Mouse (Mus musculus): ENCODE results near the gene Anapc15-ps.

Anapc15-ps gene

GRCm38 (mm10) chr10:95669872-95670271, 3.4 kb downstream of the Anapc15-ps start:
- in situ Hi-C loops (cut with MboI, MseI), result no loop called here

GRCm38 (mm10) chr10:95669034-95669433, 4.2 kb downstream of the Anapc15-ps start:
- in situ Hi-C loops (cut with MboI, MseI), result no loop called here

DNA sequence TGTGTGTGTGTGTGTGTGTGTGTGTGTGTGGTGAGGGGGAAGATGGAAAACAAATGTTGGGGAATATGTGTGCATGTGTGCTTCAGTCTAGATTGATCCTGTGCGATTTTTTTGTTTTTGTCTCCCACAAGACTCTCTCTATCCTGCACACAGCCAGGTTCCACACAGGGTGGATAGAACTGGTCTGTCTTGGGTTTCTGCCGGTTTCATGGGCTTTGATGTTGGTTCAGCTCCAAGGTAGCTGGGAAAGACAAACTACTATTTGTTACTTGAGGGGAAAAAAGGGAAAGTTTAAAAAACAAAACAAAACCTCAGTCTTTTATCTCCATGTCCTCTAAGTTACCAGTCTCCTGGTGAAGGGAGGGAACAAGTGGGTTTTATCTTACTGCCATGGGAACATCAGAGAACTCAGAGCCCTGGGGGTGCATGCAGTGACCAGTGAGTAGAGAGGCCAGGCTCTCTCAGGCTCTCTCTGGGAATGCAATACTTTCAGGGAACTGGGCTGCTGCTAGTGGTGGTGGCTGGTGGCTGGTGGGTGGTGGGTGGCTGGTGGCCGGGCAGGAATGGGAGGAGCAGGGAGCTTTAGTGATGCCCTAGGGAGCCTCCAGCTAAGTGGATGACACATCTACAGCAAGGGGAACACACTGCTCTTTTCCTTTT, 5.8 kb downstream of the Anapc15-ps start:
- in situ Hi-C loops (cut with MboI, MseI), result no loop called here

GRCm38 (mm10) chr10:95666791-95667190, 6.5 kb downstream of the Anapc15-ps start:
- in situ Hi-C loops (cut with MboI, MseI), result no loop called here

GRCm38 (mm10) chr10:95665426-95665990, 7.7 kb downstream of the Anapc15-ps start:
- in situ Hi-C loops (cut with MboI, MseI), result no loop called here

DNA sequence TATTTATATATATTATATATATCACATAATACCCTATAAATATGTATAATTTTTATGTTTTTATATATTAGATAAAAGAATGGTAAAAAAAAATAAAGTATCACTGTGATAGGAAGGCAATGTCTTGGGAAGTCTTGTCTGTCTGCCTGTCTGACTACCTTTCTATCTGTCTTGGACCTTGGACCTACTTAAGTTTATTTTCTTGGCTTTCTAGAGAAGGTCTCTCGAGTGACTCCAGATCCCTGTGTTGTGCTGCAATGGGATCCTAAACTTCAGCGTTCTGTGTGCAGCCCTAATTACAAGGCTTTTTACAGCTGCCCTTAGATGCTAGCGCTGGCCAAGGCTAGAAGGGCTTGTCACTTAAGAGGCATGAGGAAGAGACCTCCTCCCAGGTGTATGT, 8.6 kb downstream of the Anapc15-ps start:
- in situ Hi-C loops (cut with MboI, MseI), result no loop called here

- in situ Hi-C loops (cut with MboI, MseI), result no loop called here
Observed at GRCm38 (mm10) chr10:95660356-95660755, 12.9 kb downstream of the Anapc15-ps start.

DNA sequence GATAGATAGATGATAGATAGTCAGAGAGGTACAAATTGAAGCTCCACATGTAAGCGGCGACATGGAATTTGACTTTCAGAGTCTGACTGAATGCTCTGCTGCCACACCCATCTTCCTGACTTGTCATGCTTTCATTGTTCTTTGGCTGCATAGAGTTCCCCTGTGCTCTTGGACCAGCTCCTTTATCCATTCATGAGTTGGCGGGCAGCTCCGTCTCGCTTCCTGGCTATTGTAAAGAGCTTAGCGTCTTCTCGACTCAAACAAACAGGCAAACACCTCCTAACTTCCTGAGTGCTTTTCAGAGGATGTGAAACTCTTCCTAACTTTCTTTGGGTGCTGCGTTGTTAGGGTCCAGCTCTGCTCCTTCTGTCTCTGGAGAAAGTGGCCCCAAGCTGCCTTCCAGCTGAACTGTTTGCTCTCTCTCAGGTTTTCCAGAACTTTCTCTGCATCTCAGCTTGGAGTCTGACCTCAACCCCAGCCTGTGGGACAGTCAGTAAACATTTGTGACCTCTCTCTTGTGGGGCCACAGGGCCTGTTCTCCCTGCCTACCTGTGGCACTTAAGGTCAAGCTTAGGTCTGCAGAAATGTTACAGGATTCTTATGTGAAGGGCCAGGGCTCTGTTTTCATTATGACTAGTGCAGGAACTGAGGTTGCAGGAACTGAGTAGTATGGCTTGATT, 13.6 kb downstream of the Anapc15-ps start:
- in situ Hi-C loops (cut with MboI, MseI), result no loop called here

DNA sequence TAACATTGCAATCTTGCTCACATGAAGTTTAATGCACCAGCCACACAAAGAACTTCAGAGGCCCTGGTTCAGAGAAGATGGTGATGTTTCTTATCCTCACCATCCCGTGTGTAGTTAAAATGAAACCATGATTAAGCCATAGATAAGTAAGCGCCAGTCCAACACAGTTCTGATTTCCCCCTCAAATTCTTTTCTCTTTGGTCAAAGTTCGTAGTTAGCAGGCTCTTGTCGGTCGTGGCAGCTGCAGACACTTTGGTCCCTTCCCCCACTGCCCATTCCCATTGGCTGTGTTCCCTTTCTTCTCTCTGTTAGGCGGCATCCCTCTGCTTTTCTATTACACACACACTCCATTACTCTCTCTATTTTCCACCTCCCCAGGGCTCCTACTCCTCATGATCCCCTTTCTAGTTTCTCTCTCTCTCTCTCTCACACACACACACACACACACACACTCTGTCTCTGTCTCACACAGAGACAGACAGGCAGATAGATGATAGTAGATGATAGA, 14.4 kb downstream of the Anapc15-ps start:
- in situ Hi-C loops (cut with MboI, MseI), result no loop called here

GRCm38 (mm10) chr10:95656236-95657225, 16.7 kb downstream of the Anapc15-ps start:
- in situ Hi-C loops (cut with MboI, MseI), result no loop called here

DNA sequence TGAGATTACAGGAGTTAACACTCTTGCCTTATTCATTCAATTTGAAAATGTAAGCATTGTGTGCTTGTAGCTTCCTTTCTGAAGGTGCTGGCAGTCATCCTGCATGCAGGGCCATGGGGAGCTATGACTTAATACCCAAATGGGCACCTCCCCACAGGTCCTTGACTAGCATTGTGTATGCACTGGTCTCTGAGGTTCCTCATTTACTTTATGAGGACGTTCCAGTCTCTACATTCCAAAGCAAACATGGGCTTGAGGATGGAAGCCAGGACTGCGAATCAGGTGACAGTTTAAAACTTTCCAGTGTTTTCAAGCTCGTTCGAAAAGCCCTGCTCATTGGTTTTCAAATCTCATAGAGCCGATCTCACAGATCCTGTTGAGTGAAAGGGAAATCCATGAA, 21.1 kb downstream of the Anapc15-ps start:
- in situ Hi-C loops (cut with MboI, MseI), result no loop called here

DNA sequence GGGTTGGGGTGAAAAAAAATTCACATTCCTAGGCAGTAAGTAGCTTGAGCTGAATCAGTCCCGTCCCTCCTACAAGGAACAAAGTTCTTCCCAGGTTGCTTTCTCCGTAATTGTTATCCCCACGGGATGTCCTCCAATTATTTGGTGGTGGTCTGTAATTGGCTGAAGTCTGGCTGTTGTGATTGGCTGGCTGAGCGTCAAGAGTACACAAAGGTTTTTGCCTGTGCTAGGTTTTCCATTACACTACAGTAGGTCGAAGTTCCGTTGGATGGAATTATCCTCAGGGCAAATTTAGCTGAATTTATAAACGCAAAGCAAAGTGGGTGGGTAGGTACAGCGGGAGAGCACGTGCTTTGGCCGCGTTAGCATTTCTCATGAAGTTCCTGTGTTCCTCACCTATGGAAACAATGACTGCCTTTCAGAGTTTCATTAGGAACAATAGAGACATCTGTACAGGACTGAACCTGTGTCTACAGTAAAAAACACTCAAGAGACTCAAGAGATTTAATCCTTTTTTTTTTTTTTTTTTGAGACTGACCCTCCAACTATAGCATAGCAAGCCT, 24.8 kb downstream of the Anapc15-ps start:
- in situ Hi-C loops (cut with MboI, MseI), result no loop called here

DNA sequence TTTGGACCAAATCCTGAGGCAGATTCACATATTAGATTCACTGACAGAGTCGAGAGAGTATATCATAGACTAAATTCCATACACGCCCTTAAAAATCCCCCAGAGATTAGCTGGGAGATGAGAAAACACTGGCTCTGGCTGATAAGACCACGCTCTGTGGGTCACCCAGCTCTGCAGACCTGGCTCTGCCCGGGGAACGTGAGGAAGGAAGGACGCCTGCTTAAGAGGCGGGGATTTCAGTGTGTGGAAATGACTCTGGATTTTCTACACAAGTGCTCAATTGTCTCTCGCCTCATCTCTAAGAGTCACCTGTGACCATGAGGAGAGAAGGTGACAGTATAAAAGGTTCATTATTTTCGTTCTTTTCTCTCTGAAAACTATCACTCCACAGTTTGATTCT, 26.1 kb downstream of the Anapc15-ps start:
- in situ Hi-C loops (cut with MboI, MseI), result no loop called here

GRCm38 (mm10) chr10:95646576-95646975, 26.7 kb downstream of the Anapc15-ps start:
- in situ Hi-C loops (cut with MboI, MseI), result no loop called here

DNA sequence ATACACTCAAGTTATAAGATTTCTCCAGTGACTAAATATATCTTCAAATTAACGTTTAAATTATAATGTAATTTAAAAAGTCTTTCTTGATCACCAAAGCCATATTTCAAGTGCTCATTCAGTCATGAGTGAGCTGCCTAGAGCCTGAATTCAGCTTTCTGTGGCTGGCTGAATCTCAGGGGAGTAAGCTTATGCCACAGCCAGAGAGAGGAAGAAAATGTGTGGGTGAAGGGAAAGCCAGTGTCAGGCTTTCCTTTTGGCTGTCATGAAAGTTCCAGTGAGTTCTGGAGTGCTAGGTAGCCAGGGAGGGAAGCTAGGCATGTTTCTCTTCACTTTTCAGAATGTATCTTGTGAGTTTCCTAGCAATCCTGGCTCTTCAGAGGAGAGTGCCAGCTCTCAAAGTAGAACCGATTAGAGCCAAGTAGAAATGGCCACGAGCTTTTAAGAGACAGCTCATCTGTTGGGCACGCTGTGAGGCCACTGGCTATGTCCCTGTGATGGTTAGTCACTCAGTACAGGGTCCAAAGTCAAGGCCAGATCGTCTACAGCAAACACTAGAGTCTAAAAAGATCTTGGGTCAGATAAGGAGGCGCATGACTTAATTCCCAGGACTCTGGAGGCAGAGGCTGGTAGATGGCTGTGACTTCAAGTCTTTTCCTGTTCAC, 29.4 kb downstream of the Anapc15-ps start:
- in situ Hi-C loops (cut with MboI, MseI), result no loop called here

DNA sequence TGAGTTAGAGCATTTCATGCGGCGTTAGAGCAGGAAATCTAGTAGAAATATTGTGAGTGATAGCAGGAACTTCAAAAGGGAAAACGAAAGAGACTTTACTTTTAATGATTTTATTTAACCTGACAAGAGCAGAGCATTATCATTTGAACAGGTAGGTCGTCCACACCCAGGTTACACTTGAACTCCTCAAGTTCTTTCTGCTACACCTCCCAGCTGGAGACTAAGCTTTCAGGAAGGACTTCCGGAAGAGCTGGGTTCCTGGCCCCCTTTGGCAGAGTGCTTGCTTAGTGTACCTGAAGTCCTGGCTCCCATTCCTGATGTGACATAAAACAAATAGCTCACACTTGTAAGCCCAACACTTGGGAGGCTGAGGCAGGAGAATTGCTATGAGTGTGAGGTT, 30.2 kb downstream of the Anapc15-ps start:
- in situ Hi-C loops (cut with MboI, MseI), result no loop called here

- in situ Hi-C loops (cut with MboI, MseI), result no loop called here
Observed at GRCm38 (mm10) chr10:95641335-95641734, 31.9 kb downstream of the Anapc15-ps start.

- in situ Hi-C loops (cut with MboI, MseI), result no loop called here
Observed at GRCm38 (mm10) chr10:95639429-95639828, 33.8 kb downstream of the Anapc15-ps start.

DNA sequence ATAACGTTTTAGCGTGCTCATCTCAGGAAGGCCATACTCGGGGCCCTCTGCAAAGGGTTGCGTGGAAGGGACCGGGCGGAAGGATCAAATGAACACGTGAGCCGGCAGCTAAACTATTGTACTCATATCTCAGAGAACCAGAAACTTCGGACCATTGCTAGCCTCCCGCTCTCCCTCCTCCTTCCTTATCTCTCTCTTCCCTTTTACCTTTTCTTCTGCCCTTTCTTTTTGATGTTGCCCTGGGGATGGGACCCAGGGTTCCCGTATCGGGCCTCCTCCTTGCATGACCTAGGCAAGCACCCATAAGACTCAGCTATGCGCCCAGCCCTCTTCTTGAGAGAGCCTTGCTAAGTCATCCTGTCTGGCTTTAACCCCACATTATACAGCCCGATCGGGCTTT, 38.5 kb downstream of the Anapc15-ps start:
- in situ Hi-C loops (cut with MboI, MseI), result no loop called here

DNA sequence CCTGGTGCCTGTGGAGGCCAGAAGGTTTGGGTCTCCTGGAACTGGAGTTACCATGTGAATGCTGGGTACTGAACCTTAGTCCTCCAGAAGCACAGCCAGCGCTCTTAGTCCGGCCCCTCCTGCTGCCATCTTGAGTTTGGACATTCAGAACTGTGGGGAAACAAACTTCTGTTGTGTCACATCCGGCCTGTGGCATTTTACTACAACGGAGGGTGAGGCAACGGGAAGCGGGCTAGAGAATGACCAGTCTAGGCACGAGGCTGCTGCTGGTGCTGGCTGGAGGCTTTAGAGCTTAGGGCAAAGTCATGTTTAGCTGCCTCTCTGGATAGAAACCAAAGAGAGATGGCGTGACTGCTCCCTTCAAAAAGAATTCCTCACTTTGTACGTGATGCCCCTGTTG, 39.0 kb downstream of the Anapc15-ps start:
- in situ Hi-C loops (cut with MboI, MseI), result no loop called here

DNA sequence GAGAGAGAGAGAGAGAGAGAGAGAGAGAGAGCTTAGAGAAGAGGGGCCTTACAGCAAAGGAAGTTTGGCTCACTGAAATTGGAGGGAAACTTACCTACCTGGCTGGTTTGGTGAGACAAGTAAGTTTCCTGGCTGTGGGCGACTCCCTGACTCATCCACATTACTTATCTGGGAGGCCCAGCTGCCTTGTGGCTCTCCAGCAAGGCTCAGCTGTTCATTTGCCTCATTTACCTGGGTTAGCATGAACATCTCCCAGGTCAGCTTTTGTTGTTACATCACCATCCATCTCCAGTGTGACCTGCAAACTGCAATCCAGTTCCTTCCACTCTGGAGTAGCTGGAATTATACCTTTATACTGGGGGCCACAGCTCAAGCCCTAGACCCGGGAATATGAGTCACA, 41.7 kb downstream of the Anapc15-ps start:
- in situ Hi-C loops (cut with MboI, MseI), result no loop called here

Measured in regulatory T cell (primary cell).